Mouse (Mus musculus) neural tube, embryonic 13.5 days (tissue): Measurements from ENCODE around the gene Vwa8. TPM values are rescaled to one million over a fixed set of nuclear protein-coding genes. Genes with fewer than 3 reads are reported as not detected.

Source experiments
- ATAC-seq: fragments of 200-750 bp; cut with Nextera tagmentation; 2 replicates; pipeline ENCODE4 v1.8.0; 2017; ENCODE audit warnings: low read depth, mild to moderate bottlenecking, moderate TSS enrichment, moderate library complexity
- H3K27ac ChIP-seq: fragments of 300-500 bp; sonication (generic); replicated peaks from 2 replicates; pipeline ENCODE4 v1.5.1; 2015; ENCODE audit warnings: moderate library complexity, mild to moderate bottlenecking, inconsistent platforms
- H3K27me3 ChIP-seq: fragments of 300-500 bp; sonication (generic); 2 replicates; pipeline ENCODE4 v1.6.1; 2015; ENCODE audit warnings: mild to moderate bottlenecking, inconsistent platforms
- H3K36me3 ChIP-seq: fragments of 300-500 bp; sonication (generic); 2 replicates; pipeline ENCODE4 v1.6.1; 2015; ENCODE audit warnings: mild to moderate bottlenecking, inconsistent platforms
- H3K4me1 ChIP-seq: fragments of 300-500 bp; sonication (generic); replicated peaks from 2 replicates; pipeline ENCODE4 v1.6.1; 2015; ENCODE audit warnings: inconsistent platforms
- H3K4me2 ChIP-seq: fragments of 300-500 bp; sonication (generic); 2 replicates; pipeline ENCODE4 v1.6.1; 2015; ENCODE audit warnings: inconsistent platforms, mild to moderate bottlenecking, moderate library complexity
- H3K4me3 ChIP-seq: fragments of 300-500 bp; sonication (generic); 2 replicates; pipeline ENCODE4 v1.5.1; 2015; ENCODE audit warnings: mild to moderate bottlenecking, inconsistent platforms
- H3K9ac ChIP-seq: fragments of 300-500 bp; sonication (generic); 2 replicates; pipeline ENCODE4 v1.6.1; 2015; ENCODE audit warnings: moderate library complexity, mild to moderate bottlenecking, inconsistent platforms
- H3K9me3 ChIP-seq: fragments of 300-500 bp; sonication (generic); 2 replicates; pipeline ENCODE4 v1.6.1; 2016; ENCODE audit warnings: inconsistent platforms
- WGBS: fragments of 180-500 bp; shearing (Covaris S2); methylation state at CpG from one replicate; pipeline ENCODE4 v1.1.7; 2015; 5-methylcytosine and 5-hydroxymethylcytosine counted together
- polyA plus RNA-seq: library from polyadenylated mRNA; unstranded; fragments of >200 nt; fragmentation: Nextera tagmentation; extraction: Ambion mirVana; gene quantifications from 2 replicates; pipeline ENCODE4 v1.2.1, GENCODE M21; 2015

Vwa8 gene
- polyA plus RNA-seq, 1 experiment from 2014 or later, result 6.9 TPM

GRCm38 (mm10) chr14:79157451-79158218 is 308.8 kb downstream of the Vwa8 start:
- 50% methylated on average over 16 of the region's 17 CpGs for WGBS

GRCm38 (mm10) chr14:79158219-79158521 is 309.3 kb downstream of the Vwa8 start:
- H3K4me3 ChIP-seq, result no peak overlapping the region
- H3K9me3 ChIP-seq, result no peaks in the 10 kb centered on the region
- H3K27me3 ChIP-seq, result no peaks in the 10 kb centered on the region
- no peak overlapping the region for H3K9ac ChIP-seq
- no peak overlapping the region for H3K4me2 ChIP-seq
- peaks cover 24% of the 10 kb centered on the region for H3K4me1 ChIP-seq
- H3K27ac ChIP-seq, result peak overlapping the region; percentile 64
- WGBS, result 80% methylated on average over 12 of the region's 12 CpGs
- ATAC-seq, result no peak
- H3K36me3 ChIP-seq, result no peaks in the 10 kb centered on the region

More at GRCm38 (mm10) chr14:79157451-79158218, 308.8 kb downstream of the Vwa8 start:
- Histone ChIP-seq H3K9ac (no peak overlapping the region), H3K27ac (peak overlapping the region; percentile 64), H3K4me3 (no peak overlapping the region), H3K4me1 (peaks cover 24% of the 10 kb centered on the region), H3K4me2 (no peak overlapping the region), H3K36me3 (no peaks in the 10 kb centered on the region), H3K27me3 (no peaks in the 10 kb centered on the region), H3K9me3 (no peaks in the 10 kb centered on the region)
- ATAC-seq, result peak; percentile 81

- Histone ChIP-seq H3K27ac (no peak overlapping the region), H3K4me1 (peaks cover 24% of the 10 kb centered on the region), H3K9ac (no peak overlapping the region), H3K36me3 (no peaks in the 10 kb centered on the region), H3K4me2 (no peak overlapping the region), H3K4me3 (no peak overlapping the region), H3K27me3 (no peaks in the 10 kb centered on the region), H3K9me3 (no peaks in the 10 kb centered on the region)
- 74% methylated on average over 4 of the region's 4 CpGs for WGBS
- no peak for ATAC-seq
These were observed 309.9 kb downstream of the Vwa8 start for GRCm38 (mm10) chr14:79158673-79159200.

GRCm38 (mm10) chr14:79159451-79159850 is 310.6 kb downstream of the Vwa8 start:
- Histone ChIP-seq H3K9me3 (no peaks in the 10 kb centered on the region), H3K27ac (no peak overlapping the region), H3K4me2 (no peak overlapping the region), H3K27me3 (no peaks in the 10 kb centered on the region), H3K4me1 (peaks cover 24% of the 10 kb centered on the region), H3K36me3 (no peaks in the 10 kb centered on the region), H3K9ac (no peak overlapping the region), H3K4me3 (no peak overlapping the region)
- no peak for ATAC-seq
- 92% methylated on average over 8 of the region's 8 CpGs for WGBS

GRCm38 (mm10) chr14:79160486-79160885 is 311.6 kb downstream of the Vwa8 start:
- no peak for ATAC-seq
- Histone ChIP-seq H3K4me3 (no peak overlapping the region), H3K9me3 (no peaks in the 10 kb centered on the region), H3K27ac (no peak overlapping the region), H3K36me3 (no peaks in the 10 kb centered on the region), H3K9ac (no peak overlapping the region), H3K4me1 (peaks cover 15% of the 10 kb centered on the region), H3K27me3 (no peaks in the 10 kb centered on the region), H3K4me2 (no peak overlapping the region)
- WGBS, result 82% methylated on average over 10 of the region's 10 CpGs

- no peak overlapping the region for H3K4me3 ChIP-seq
- H3K27ac ChIP-seq, result no peak overlapping the region
- no peak overlapping the region for H3K4me2 ChIP-seq
- no peak overlapping the region for H3K9ac ChIP-seq
- H3K9me3 ChIP-seq, result no peaks in the 10 kb centered on the region
- WGBS, result 91% methylated on average over 7 of the region's 7 CpGs
- H3K27me3 ChIP-seq, result no peaks in the 10 kb centered on the region
- no peaks in the 10 kb centered on the region for H3K36me3 ChIP-seq
- H3K4me1 ChIP-seq, result peaks cover 15% of the 10 kb centered on the region
- ATAC-seq, result no peak
These were observed 312.1 kb downstream of the Vwa8 start for GRCm38 (mm10) chr14:79160966-79161365.

- ATAC-seq, result no peak
- peaks cover 13% of the 10 kb centered on the region for H3K4me1 ChIP-seq
- H3K4me2 ChIP-seq, result no peak overlapping the region
- H3K9ac ChIP-seq, result no peak overlapping the region
- H3K27ac ChIP-seq, result no peak overlapping the region
- no peaks in the 10 kb centered on the region for H3K9me3 ChIP-seq
- H3K36me3 ChIP-seq, result no peaks in the 10 kb centered on the region
- H3K27me3 ChIP-seq, result no peaks in the 10 kb centered on the region
- WGBS, result 85% methylated on average over 9 of the region's 9 CpGs
- H3K4me3 ChIP-seq, result no peak overlapping the region
These were observed 312.9 kb downstream of the Vwa8 start for GRCm38 (mm10) chr14:79161741-79162140.

GRCm38 (mm10) chr14:79162678-79163077 is 313.8 kb downstream of the Vwa8 start:
- H3K36me3 ChIP-seq, result no peaks in the 10 kb centered on the region
- ATAC-seq, result no peak
- WGBS, result 67% methylated on average over 9 of the region's 9 CpGs

GRCm38 (mm10) chr14:79164334-79164733 is 315.5 kb downstream of the Vwa8 start:
- Histone ChIP-seq H3K4me1 (no peaks in the 10 kb centered on the region), H3K4me2 (no peak overlapping the region), H3K4me3 (no peak overlapping the region), H3K9ac (no peak overlapping the region), H3K36me3 (no peaks in the 10 kb centered on the region), H3K27me3 (no peaks in the 10 kb centered on the region), H3K9me3 (no peaks in the 10 kb centered on the region), H3K27ac (no peak overlapping the region)
- ATAC-seq, result no peak
- WGBS, result 64% methylated on average over 4 of the region's 4 CpGs

More at GRCm38 (mm10) chr14:79162678-79163077, 313.8 kb downstream of the Vwa8 start:
- no peak overlapping the region for H3K27ac ChIP-seq
- no peaks in the 10 kb centered on the region for H3K9me3 ChIP-seq
- H3K9ac ChIP-seq, result no peak overlapping the region
- H3K4me2 ChIP-seq, result no peak overlapping the region
- H3K27me3 ChIP-seq, result no peaks in the 10 kb centered on the region
- H3K4me3 ChIP-seq, result no peak overlapping the region
- H3K4me1 ChIP-seq, result peaks cover 3% of the 10 kb centered on the region; the same call in 1 of the 2 replicates

GRCm38 (mm10) chr14:79164925-79165324 is 316.1 kb downstream of the Vwa8 start:
- no peak overlapping the region for H3K4me2 ChIP-seq
- no peaks in the 10 kb centered on the region for H3K27me3 ChIP-seq
- H3K9me3 ChIP-seq, result no peaks in the 10 kb centered on the region
- no peak for ATAC-seq
- H3K27ac ChIP-seq, result no peak overlapping the region
- 95% methylated on average over 2 of the region's 2 CpGs for WGBS
- H3K9ac ChIP-seq, result no peak overlapping the region
- no peak overlapping the region for H3K4me3 ChIP-seq
- H3K4me1 ChIP-seq, result no peaks in the 10 kb centered on the region
- H3K36me3 ChIP-seq, result no peaks in the 10 kb centered on the region

GRCm38 (mm10) chr14:79174526-79174925 is 325.7 kb downstream of the Vwa8 start:
- peaks cover 7% of the 10 kb centered on the region for H3K4me1 ChIP-seq
- H3K9me3 ChIP-seq, result no peaks in the 10 kb centered on the region
- peaks cover 13% of the 10 kb centered on the region; the same call in 1 of the 2 replicates for H3K36me3 ChIP-seq
- no peak overlapping the region for H3K4me3 ChIP-seq
- whole genome bisulfite sequencing, result 95% methylated on average over 4 of the region's 4 CpGs
- H3K4me2 ChIP-seq, result no peak overlapping the region
- H3K9ac ChIP-seq, result no peak overlapping the region
- ATAC-seq, result no peak
- H3K27ac ChIP-seq, result no peak overlapping the region
- no peaks in the 10 kb centered on the region for H3K27me3 ChIP-seq

- Histone ChIP-seq H3K4me3 (no peak overlapping the region), H3K27ac (no peak overlapping the region), H3K9me3 (no peaks in the 10 kb centered on the region), H3K4me1 (peaks cover 17% of the 10 kb centered on the region), H3K9ac (no peak overlapping the region), H3K4me2 (no peak overlapping the region), H3K36me3 (peaks cover 13% of the 10 kb centered on the region; the same call in 1 of the 2 replicates), H3K27me3 (no peaks in the 10 kb centered on the region)
- 90% methylated on average over 7 of the region's 7 CpGs for WGBS
- ATAC-seq, result no peak
These were observed 328.9 kb downstream of the Vwa8 start for GRCm38 (mm10) chr14:79177754-79178153.

GRCm38 (mm10) chr14:79178247-79178646 is 329.4 kb downstream of the Vwa8 start:
- Histone ChIP-seq H3K9me3 (no peaks in the 10 kb centered on the region), H3K27ac (no peak overlapping the region), H3K4me3 (no peak overlapping the region), H3K4me2 (no peak overlapping the region), H3K36me3 (peaks cover 16% of the 10 kb centered on the region; the same call in 1 of the 2 replicates), H3K27me3 (no peaks in the 10 kb centered on the region), H3K4me1 (peaks cover 17% of the 10 kb centered on the region), H3K9ac (no peak overlapping the region)
- WGBS, result 76% methylated on average over 9 of the region's 9 CpGs
- no peak for ATAC-seq
